Mouse (Mus musculus): ENCODE measurements around the gene Ppp1r13l. TPM values are rescaled to one million over a fixed set of nuclear protein-coding genes. Genes with fewer than 3 reads are reported as not detected.

Ppp1r13l gene
- total RNA-seq, 1 experiment from 2014 or later = 9.3 TPM

GRCm38 (mm10) chr7:19413525-19413924 is 54.0 kb downstream of the Ppp1r13l start:
- DNase-seq = no peak

GRCm38 (mm10) chr7:19416590-19416989 is 57.0 kb downstream of the Ppp1r13l start:
- no peak for DNase-seq

GRCm38 (mm10) chr7:19420121-19420520 is 60.6 kb downstream of the Ppp1r13l start:
- DNase-seq = no peak

GRCm38 (mm10) chr7:19420821-19421636 is 61.5 kb downstream of the Ppp1r13l start:
- peak; percentile 89 for DNase-seq

GRCm38 (mm10) chr7:19423083-19423482 is 63.5 kb downstream of the Ppp1r13l start:
- no peak for DNase-seq

GRCm38 (mm10) chr7:19424051-19424450 is 64.5 kb downstream of the Ppp1r13l start:
- no peak for DNase-seq

GRCm38 (mm10) chr7:19426349-19426748 is 66.8 kb downstream of the Ppp1r13l start:
- no peak for DNase-seq

GRCm38 (mm10) chr7:19426888-19427287 is 67.3 kb downstream of the Ppp1r13l start:
- no peak for DNase-seq

Small RNA genes within 50 kb of the gene (microRNA-seq; reads per million reads assigned to microRNA genes)
- 0 reads per million in 2 experiments for gene Mir343

Other genes starting within 250 kb of the Ppp1r13l start
- gene Gm4969, start 241.4 kb upstream of the Ppp1r13l start, total RNA-seq (2021) = 0.09 TPM in 1 of 2 replicates, not detected in the other
- 11.7 and 15.1 TPM in 2 replicates for gene Fbxo46, start 239.9 kb upstream of the Ppp1r13l start, total RNA-seq (2021)
- 15.4 and 20.3 TPM in 2 replicates for gene Qpctl, start 210.5 kb upstream of the Ppp1r13l start, total RNA-seq (2021)
- 90.5 and 99.0 TPM in 2 replicates for gene Snrpd2, start 210.0 kb upstream of the Ppp1r13l start, total RNA-seq (2021)
- 0.27 and 0.43 TPM in 2 replicates for gene Gipr, start 193.6 kb upstream of the Ppp1r13l start, total RNA-seq (2021)
- gene Eml2, start 183.3 kb upstream of the Ppp1r13l start, total RNA-seq (2021) = 36.3 and 66.2 TPM in 2 replicates
- gene Gpr4, start 147.2 kb upstream of the Ppp1r13l start, total RNA-seq (2021) = 6.2 and 7.5 TPM in 2 replicates
- gene Opa3, start 131.4 kb upstream of the Ppp1r13l start, total RNA-seq (2021) = 26.9 and 30.6 TPM in 2 replicates
- gene Vasp, start 87.9 kb upstream of the Ppp1r13l start, total RNA-seq (2021) = 47.4 and 61.4 TPM in 2 replicates
- gene Ppm1n, start 79.7 kb upstream of the Ppp1r13l start, total RNA-seq (2021) = not detected in 2 replicates
- gene Rtn2, start 77.1 kb upstream of the Ppp1r13l start, total RNA-seq (2021) = 2.5 and 5.3 TPM in 2 replicates
- gene Fosb, start 49.7 kb upstream of the Ppp1r13l start, total RNA-seq (2021) = 1.0 and 1.3 TPM in 2 replicates
- gene Ercc1, start 15.0 kb upstream of the Ppp1r13l start, total RNA-seq (2021) = 44.5 and 45.8 TPM in 2 replicates
- 13.4 and 13.5 TPM in 2 replicates for gene Cd3eap, start 266 bp upstream of the Ppp1r13l start, total RNA-seq (2021)
- gene Ercc2, start 22.3 kb downstream of the Ppp1r13l start, total RNA-seq (2021) = 34.8 and 42.9 TPM in 2 replicates
- 1.9 and 2.9 TPM in 2 replicates for gene Klc3, start 44.4 kb downstream of the Ppp1r13l start, total RNA-seq (2021)
- 1.1 TPM in 1 of 2 replicates, not detected in the other for gene Ckm, start 45.0 kb downstream of the Ppp1r13l start, total RNA-seq (2021)
- gene Mark4, start 99.1 kb downstream of the Ppp1r13l start, total RNA-seq (2021) = 56.0 and 69.2 TPM in 2 replicates
- gene Exoc3l2, start 103.6 kb downstream of the Ppp1r13l start, total RNA-seq (2021) = 31.9 and 38.0 TPM in 2 replicates
- gene Bloc1s3, start 148.6 kb downstream of the Ppp1r13l start, total RNA-seq (2021) = 13.0 and 15.9 TPM in 2 replicates
- 76.5 and 92.1 TPM in 2 replicates for gene Trappc6a, start 148.6 kb downstream of the Ppp1r13l start, total RNA-seq (2021)
- not detected in 2 replicates for gene Nkpd1, start 158.1 kb downstream of the Ppp1r13l start, total RNA-seq (2021)
- gene Ppp1r37, start 203.3 kb downstream of the Ppp1r13l start, total RNA-seq (2021) = 74.4 and 81.6 TPM in 2 replicates
- gene Zfp296, start 217.5 kb downstream of the Ppp1r13l start, total RNA-seq (2021) = 0.62 and 0.73 TPM in 2 replicates
- 75.6 and 93.0 TPM in 2 replicates for gene Gemin7, start 217.8 kb downstream of the Ppp1r13l start, total RNA-seq (2021)
- gene Clasrp, start 244.7 kb downstream of the Ppp1r13l start, total RNA-seq (2021) = 57.4 and 67.6 TPM in 2 replicates